Mouse (Mus musculus) embryonic facial prominence, embryonic 14.5 days (tissue): Measurements from ENCODE around the gene Dnaic1. TPM values are rescaled to one million over a fixed set of nuclear protein-coding genes. Genes with fewer than 3 reads are reported as not detected.

Source experiments
- ATAC-seq: fragments of 200-750 bp; cut with Nextera tagmentation; 2 replicates; pipeline ENCODE4 v1.8.0; 2017; ENCODE audit warnings: low read depth, moderate number of reproducible peaks, moderate TSS enrichment
- DNase-seq: peaks from one replicate; pipeline ENCODE4 v3.0.0-alpha.2; 2015; ENCODE audit warnings: low spot score
- H3K27ac ChIP-seq: fragments of 300-500 bp; sonication (generic); replicated peaks from 2 replicates; pipeline ENCODE4 v1.5.1; 2014; ENCODE audit warnings: low read depth, mild to moderate bottlenecking, low read length, moderate library complexity
- H3K27me3 ChIP-seq: fragments of 300-500 bp; sonication (generic); replicated peaks from 2 replicates; pipeline ENCODE4 v1.6.1; 2014; ENCODE audit warnings: low read length; ENCODE audit not compliant: control insufficient read depth, insufficient read depth
- H3K36me3 ChIP-seq: fragments of 300-500 bp; sonication (generic); 2 replicates; pipeline ENCODE4 v1.6.1; 2014; ENCODE audit warnings: low read length, mixed read lengths; ENCODE audit not compliant: control insufficient read depth, insufficient read depth
- H3K4me1 ChIP-seq: fragments of 300-500 bp; sonication (generic); 2 replicates; pipeline ENCODE4 v1.6.1; 2014; ENCODE audit warnings: antibody characterized with exemption, low read length; ENCODE audit not compliant: control insufficient read depth, insufficient read depth
- H3K4me2 ChIP-seq: fragments of 300-500 bp; sonication (generic); 2 replicates; pipeline ENCODE4 v1.6.1; 2014; ENCODE audit warnings: low read depth, mild to moderate bottlenecking, low read length, moderate library complexity, mixed read lengths
- H3K4me3 ChIP-seq: fragments of 300-500 bp; sonication (generic); 2 replicates; pipeline ENCODE4 v1.5.1; 2014; ENCODE audit warnings: low read depth, mild to moderate bottlenecking, low read length
- H3K9ac ChIP-seq: fragments of 300-500 bp; sonication (generic); 2 replicates; pipeline ENCODE4 v1.6.1; 2014; ENCODE audit warnings: low read depth, mild to moderate bottlenecking, low read length, moderate library complexity, mixed read lengths
- H3K9me3 ChIP-seq: fragments of 300-500 bp; sonication (generic); 2 replicates; pipeline ENCODE4 v1.6.1; 2016; ENCODE audit warnings: low read length; ENCODE audit not compliant: control insufficient read depth
- WGBS: fragments of 180-500 bp; shearing (Covaris S2); extraction: QIAGEN DNeasy Blood & Tissue Kit; methylation state at CpG from one replicate; pipeline ENCODE4 v1.1.7; 2014; 5-methylcytosine and 5-hydroxymethylcytosine counted together
- polyA plus RNA-seq: library from polyadenylated mRNA; unstranded; fragments of >200 nt; fragmentation: Nextera tagmentation; extraction: Ambion mirVana; gene quantifications from 2 replicates; pipeline ENCODE4 v1.2.1, GENCODE M21; 2014

The Dnaic1 gene
- polyA plus RNA-seq, 1 experiment from 2014 or later, result 3.7 TPM

- 87% methylated on average over 8 of the region's 8 CpGs for WGBS
- no peaks in the 10 kb centered on the region for H3K9me3 ChIP-seq
- 0 out of 2 replicates have a peak, but pooled peaks cover 4% of the 10 kb centered on the region for H3K27me3 ChIP-seq
- H3K36me3 ChIP-seq, result no peaks in the 10 kb centered on the region
- ATAC-seq (no peak), DNase-seq (no peak)
- no peak overlapping the region for H3K4me2 ChIP-seq
- peaks cover 56% of the 10 kb centered on the region for H3K4me1 ChIP-seq
- no peak overlapping the region for H3K4me3 ChIP-seq
- H3K27ac ChIP-seq, result no peak overlapping the region
- H3K9ac ChIP-seq, result no peak overlapping the region
These were observed 65.1 kb downstream of the Dnaic1 start for GRCm38 (mm10) chr4:41634631-41635030.

- whole genome bisulfite sequencing, result 74% methylated on average over 8 of the region's 8 CpGs
- peaks cover 50% of the 10 kb centered on the region for H3K4me1 ChIP-seq
These were observed 65.6 kb downstream of the Dnaic1 start for GRCm38 (mm10) chr4:41635224-41635623.

GRCm38 (mm10) chr4:41635906-41636305 is 66.3 kb downstream of the Dnaic1 start:
- Histone ChIP-seq H3K4me1 (peaks cover 47% of the 10 kb centered on the region), H3K4me2 (no peak overlapping the region), H3K36me3 (no peaks in the 10 kb centered on the region), H3K9ac (no peak overlapping the region), H3K27me3 (0 out of 2 replicates have a peak, but pooled peaks cover 4% of the 10 kb centered on the region), H3K9me3 (no peaks in the 10 kb centered on the region), H3K4me3 (no peak overlapping the region), H3K27ac (peak overlapping the region; percentile 61; the same call in 1 of the 2 replicates)
- DNase-seq (peak; percentile 77), ATAC-seq (no peak)
- WGBS, result 32% methylated on average over 2 of the region's 2 CpGs

More at GRCm38 (mm10) chr4:41635224-41635623, 65.6 kb downstream of the Dnaic1 start:
- H3K4me2 ChIP-seq, result no peak overlapping the region
- H3K9me3 ChIP-seq, result no peaks in the 10 kb centered on the region
- H3K27ac ChIP-seq, result no peak overlapping the region
- ATAC-seq (no peak), DNase-seq (no peak)
- H3K36me3 ChIP-seq, result no peaks in the 10 kb centered on the region
- H3K4me3 ChIP-seq, result no peak overlapping the region
- H3K27me3 ChIP-seq, result 0 out of 2 replicates have a peak, but pooled peaks cover 4% of the 10 kb centered on the region
- no peak overlapping the region for H3K9ac ChIP-seq

- Histone ChIP-seq H3K4me1 (peaks cover 42% of the 10 kb centered on the region), H3K4me3 (no peak overlapping the region), H3K9ac (no peak overlapping the region), H3K27me3 (0 out of 2 replicates have a peak, but pooled peaks cover 4% of the 10 kb centered on the region), H3K4me2 (no peak overlapping the region), H3K27ac (peak overlapping the region; percentile 61; the same call in 1 of the 2 replicates), H3K9me3 (no peaks in the 10 kb centered on the region), H3K36me3 (no peaks in the 10 kb centered on the region)
- no peak for ATAC-seq
- 29% methylated on average over 7 of the region's 7 CpGs for WGBS
- no peak for DNase-seq
These were observed 66.8 kb downstream of the Dnaic1 start for GRCm38 (mm10) chr4:41636366-41636765.

- ATAC-seq (no peak), DNase-seq (no peak)
- H3K27me3 ChIP-seq, result 0 out of 2 replicates have a peak, but pooled peaks cover 4% of the 10 kb centered on the region
- H3K9ac ChIP-seq, result no peak overlapping the region
- no peak overlapping the region for H3K4me3 ChIP-seq
- WGBS, result 72% methylated on average over 10 of the region's 10 CpGs
- 0 out of 2 replicates have a peak overlapping the region, but pooled peaks have one; percentile 61 for H3K27ac ChIP-seq
- H3K4me1 ChIP-seq, result peaks cover 35% of the 10 kb centered on the region
- no peaks in the 10 kb centered on the region for H3K36me3 ChIP-seq
- no peak overlapping the region for H3K4me2 ChIP-seq
- H3K9me3 ChIP-seq, result no peaks in the 10 kb centered on the region
These were observed 67.5 kb downstream of the Dnaic1 start for GRCm38 (mm10) chr4:41636882-41637635.

GRCm38 (mm10) chr4:41638186-41638731 is 68.7 kb downstream of the Dnaic1 start:
- Histone ChIP-seq H3K9me3 (no peaks in the 10 kb centered on the region), H3K4me2 (no peak overlapping the region; the same call in 1 of the 2 replicates), H3K27me3 (0 out of 2 replicates have a peak, but pooled peaks cover 4% of the 10 kb centered on the region), H3K4me3 (no peak overlapping the region), H3K4me1 (peaks cover 26% of the 10 kb centered on the region), H3K27ac (no peak overlapping the region), H3K9ac (no peak overlapping the region), H3K36me3 (no peaks in the 10 kb centered on the region)
- ATAC-seq (no peak), DNase-seq (no peak)
- WGBS, result 93% methylated on average over 10 of the region's 10 CpGs

GRCm38 (mm10) chr4:41638828-41639213 is 69.2 kb downstream of the Dnaic1 start:
- Histone ChIP-seq H3K4me2 (peak overlapping the region; percentile 92), H3K9ac (peak overlapping the region; percentile 81), H3K9me3 (no peaks in the 10 kb centered on the region), H3K4me1 (peaks cover 26% of the 10 kb centered on the region), H3K4me3 (peak overlapping the region; percentile 66), H3K36me3 (no peaks in the 10 kb centered on the region), H3K27ac (no peak overlapping the region), H3K27me3 (0 out of 2 replicates have a peak, but pooled peaks cover 4% of the 10 kb centered on the region)
- DNase-seq (no peak), ATAC-seq (no peak)
- WGBS, result 74% methylated on average over 6 of the region's 6 CpGs

GRCm38 (mm10) chr4:41639214-41639841 is 69.8 kb downstream of the Dnaic1 start:
- peaks cover 26% of the 10 kb centered on the region for H3K4me1 ChIP-seq
- no peaks in the 10 kb centered on the region for H3K36me3 ChIP-seq
- DNase-seq (no peak), ATAC-seq (no peak)
- H3K9me3 ChIP-seq, result no peaks in the 10 kb centered on the region
- H3K4me3 ChIP-seq, result peak overlapping the region; percentile 66
- peak overlapping the region; percentile 92 for H3K4me2 ChIP-seq
- peak overlapping the region; percentile 70 for H3K27ac ChIP-seq
- 11% methylated on average over 10 of the region's 10 CpGs for WGBS
- H3K27me3 ChIP-seq, result 0 out of 2 replicates have a peak, but pooled peaks cover 4% of the 10 kb centered on the region
- peak overlapping the region; percentile 81 for H3K9ac ChIP-seq
